Mouse (Mus musculus) gastrocnemius, postnatal 36 days (tissue): ENCODE results near the gene Sfn. TPM values are rescaled to one million over a fixed set of nuclear protein-coding genes. Genes with fewer than 3 reads are reported as not detected.

Experiments used
- microRNA-seq, 2 experiments: library from miRNA; unstranded; fragments of <30 nt; microRNA quantifications; one replicate each; pipeline ENCODE4 v1.2.0; 2021
- total RNA-seq, 2 experiments: library from RNA; stranded (reverse); gene quantifications; 2 replicates each; pipeline ENCODE4 v1.2.3; 2021

The Sfn gene
- total RNA-seq, 2 experiments from 2014 or later: 0.94 to 1.2 TPM

Small RNAs within 50 kb of the gene (microRNA-seq; reads per million reads assigned to microRNA genes)
- 0 reads per million in 2 experiments for gene Gm23158

Other genes with a start within 250 kb of the Sfn start
- gene Wdtc1, start 248.7 kb downstream of the Sfn start, total RNA-seq: 10 to 100 TPM; 85.6 to 88.5 TPM
- gene Slc9a1, start 232.5 kb downstream of the Sfn start, total RNA-seq: 1 to 10 TPM; 8.3 to 9.8 TPM
- 1 to 10 TPM in 1 of 2 experiments, under 1 TPM in 1; 0.59 to 1.0 TPM for gene Tent5b, start 122.0 kb downstream of the Sfn start, total RNA-seq
- under 1 TPM; 0.56 to 0.81 TPM for gene Trnp1, start 103.6 kb downstream of the Sfn start, total RNA-seq
- not detected for gene Kdf1, start 83.2 kb downstream of the Sfn start, total RNA-seq
- 10 to 100 TPM; 41.2 to 45.4 TPM for gene Nudc, start 56.2 kb downstream of the Sfn start, total RNA-seq
- not detected for gene Nr0b2, start 48.8 kb downstream of the Sfn start, total RNA-seq
- 1 to 10 TPM; 2.6 to 3.3 TPM for gene Gpatch3, start 27.4 kb downstream of the Sfn start, total RNA-seq
- gene Gpn2, start 17.8 kb downstream of the Sfn start, total RNA-seq: 1 to 10 TPM; 4.7 to 5.7 TPM
- 10 to 100 TPM; 24.5 to 35.2 TPM for gene Zdhhc18, start 48.0 kb upstream of the Sfn start, total RNA-seq
- gene Pigv, start 70.5 kb upstream of the Sfn start, total RNA-seq: 10 to 100 TPM in 1 of 2 experiments, 1 to 10 TPM in 1; 8.4 to 10.4 TPM
- 10 to 100 TPM; 18.1 to 24.4 TPM for gene Arid1a, start 154.6 kb upstream of the Sfn start, total RNA-seq